Mouse (Mus musculus) lung, adult 2 months (tissue): ENCODE data around the gene Cdx2. TPM values are rescaled to one million over a fixed set of nuclear protein-coding genes. Genes with fewer than 3 reads are reported as not detected.

Experiments used
- DNase-seq: peaks from one replicate; pipeline ENCODE4 v3.0.0; 2022
- H3K4me1 ChIP-seq: fragments of 200-500 bp; 2 replicates; pipeline ENCODE4 v1.6.1; 2011; ENCODE audit warnings: low read length; ENCODE audit not compliant: control insufficient read depth, insufficient read depth
- H3K4me3 ChIP-seq: fragments of 200-500 bp; replicated peaks from 2 replicates; pipeline ENCODE3; 2011; ENCODE audit warnings: low read depth, mild to moderate bottlenecking, control low read depth, low read length; ENCODE audit errors: extremely low read depth
- CTCF ChIP-seq: fragments of 200-500 bp; IDR thresholded peaks from 2 replicates; pipeline ENCODE4 v1.5.1; 2011; ENCODE audit warnings: mild to moderate bottlenecking, low read length, control low read depth; ENCODE audit not compliant: insufficient read depth
- POLR2A ChIP-seq: fragments of 200-500 bp; IDR thresholded peaks from 2 replicates; pipeline ENCODE4 v1.6.1; 2011; ENCODE audit warnings: low read depth, mild to moderate bottlenecking, control low read depth, low read length, borderline replicate concordance; ENCODE audit errors: extremely low read depth
- WGBS: fragments of 180-500 bp; shearing (Covaris S2); methylation state at CpG from one replicate; pipeline ENCODE4 v1.1.7; 2018; 5-methylcytosine and 5-hydroxymethylcytosine counted together
- polyA plus RNA-seq: library from polyadenylated mRNA; depleted of rRNA; stranded (reverse); fragments of >200 nt; gene quantifications from 2 replicates; pipeline ENCODE4 v1.2.3, GENCODE M21; 2012

The Cdx2 gene
- polyA plus RNA-seq, 1 experiment: not detected

DNA sequence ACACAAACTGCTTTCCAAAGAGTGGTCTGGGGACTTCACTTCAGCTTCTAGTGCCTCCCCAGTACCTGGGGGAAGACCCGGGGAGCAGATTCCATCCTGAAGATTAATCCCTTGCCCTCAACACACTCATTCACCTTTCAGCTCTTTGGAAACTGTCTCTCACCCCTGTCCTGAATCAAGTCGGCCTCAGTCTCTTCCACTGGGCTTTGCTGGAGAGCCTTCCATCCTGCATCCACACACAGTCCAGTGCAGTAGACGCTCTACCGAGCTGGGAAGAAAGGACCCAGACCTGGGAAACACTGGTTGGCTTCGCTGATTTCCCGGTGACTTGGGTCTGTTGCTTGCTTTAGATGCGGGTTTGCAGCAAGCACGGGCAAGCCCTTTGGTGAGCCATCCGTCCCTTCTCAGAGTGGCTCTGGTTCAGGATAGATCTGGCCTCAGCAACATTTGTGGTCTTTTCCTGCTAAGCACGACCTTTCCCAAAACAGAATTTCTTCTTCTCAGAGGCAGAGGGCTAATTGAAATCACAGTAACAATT is 34.2 kb downstream of the Cdx2 start:
- DNase-seq: no peak
- WGBS: 5% methylated on average over 10 of the region's 10 CpGs
- Histone ChIP-seq H3K4me3 (no peak overlapping the region), H3K4me1 (no peaks in the 10 kb centered on the region)
- no peak for TF ChIP-seq POLR2A
- no peak for TF ChIP-seq CTCF

DNA sequence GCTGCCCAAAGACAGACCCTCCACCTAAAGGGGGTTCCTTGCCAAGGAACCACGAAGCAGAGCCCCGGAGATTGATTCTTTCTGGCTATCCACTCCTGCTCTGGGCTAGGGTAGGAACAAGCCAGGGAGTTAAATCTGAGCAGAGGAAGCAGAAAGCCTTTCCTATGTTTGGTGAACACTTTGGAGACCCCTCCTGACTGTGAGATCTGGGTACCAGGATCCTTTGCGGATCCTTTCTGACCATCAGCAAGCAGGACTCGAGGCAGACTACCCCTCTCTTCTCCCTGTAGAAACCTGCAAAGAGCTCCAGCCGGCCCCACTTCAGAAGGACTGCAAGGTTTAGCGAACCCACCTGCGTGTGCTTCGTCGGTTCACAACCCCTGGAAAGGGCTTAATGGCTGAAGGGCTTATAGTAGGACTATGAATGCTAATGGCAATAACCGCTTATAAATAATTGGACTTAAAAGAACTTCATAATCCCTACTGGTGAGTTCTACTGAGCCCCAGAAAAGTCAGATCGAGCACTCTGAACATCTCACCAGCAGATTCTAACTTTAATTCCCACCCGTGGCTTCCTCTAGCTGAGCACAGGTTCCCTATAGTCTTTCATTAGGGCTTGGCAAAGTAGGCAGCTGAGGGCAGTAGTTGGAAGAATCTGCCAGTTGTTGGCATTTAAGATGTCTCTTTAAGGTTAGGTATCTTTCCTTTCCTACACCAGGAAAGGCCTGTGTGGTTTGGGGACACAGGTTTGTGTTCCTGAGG is 34.8 kb downstream of the Cdx2 start:
- H3K4me3 ChIP-seq: no peak overlapping the region
- WGBS: 19% methylated on average over 12 of the region's 12 CpGs

DNA sequence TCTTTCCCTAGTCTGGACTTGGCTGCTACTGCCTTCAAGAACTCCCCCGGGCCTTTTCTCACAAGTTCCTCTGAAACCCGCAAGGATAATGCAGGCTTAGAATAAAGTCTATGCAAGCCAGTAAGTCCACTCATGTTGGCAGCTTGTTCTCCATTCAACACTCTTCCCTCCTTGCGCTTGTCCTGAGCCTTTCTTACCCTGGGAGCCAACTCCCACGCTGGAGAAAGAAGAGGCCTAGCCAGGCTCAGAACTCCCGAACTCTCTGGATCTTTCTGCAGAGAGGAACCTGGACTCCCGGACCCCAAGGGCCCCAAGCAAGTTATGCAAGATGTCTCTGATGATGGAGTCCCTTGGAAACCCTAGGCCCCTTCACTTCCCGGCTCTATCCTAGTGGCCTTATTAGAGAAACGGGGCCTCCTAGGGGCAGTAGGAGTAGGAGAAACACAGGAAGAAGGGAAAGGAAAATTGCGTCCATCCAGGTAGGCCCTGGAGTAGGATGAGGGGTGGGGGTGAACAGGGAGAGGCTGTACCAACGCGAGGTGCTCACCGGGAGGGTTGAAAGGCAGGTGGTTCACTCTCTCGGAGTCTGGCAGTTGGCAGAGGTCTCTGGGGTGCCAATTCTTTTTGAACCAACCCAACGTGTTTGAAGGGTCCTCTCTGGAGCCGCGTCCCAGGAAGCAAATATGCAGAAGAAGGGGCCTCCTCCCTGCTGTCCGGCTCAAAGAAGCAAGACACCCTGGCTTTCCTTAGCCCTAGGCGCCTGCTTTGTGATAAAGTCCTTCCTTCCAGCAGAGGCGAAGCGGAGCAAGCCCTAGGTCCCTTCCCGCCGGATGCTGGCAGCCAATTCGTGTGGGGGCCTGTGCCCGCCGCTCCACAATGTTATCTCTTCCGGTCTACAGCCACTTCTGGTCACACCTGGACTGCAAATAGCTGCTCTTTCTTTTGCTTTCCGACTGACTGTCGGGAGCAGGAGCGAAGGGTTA is 36.1 kb downstream of the Cdx2 start:
- TF ChIP-seq POLR2A: no peak
- TF ChIP-seq CTCF: no peak
- no peak for DNase-seq
- 5% methylated on average over 29 of the region's 29 CpGs for WGBS
- Histone ChIP-seq H3K4me3 (no peak overlapping the region), H3K4me1 (no peaks in the 10 kb centered on the region)

More for the DNA sequence above, 34.8 kb downstream of the Cdx2 start:
- H3K4me1 ChIP-seq: no peaks in the 10 kb centered on the region
- TF ChIP-seq POLR2A (no peak), CTCF (no peak)
- no peak for DNase-seq

DNA sequence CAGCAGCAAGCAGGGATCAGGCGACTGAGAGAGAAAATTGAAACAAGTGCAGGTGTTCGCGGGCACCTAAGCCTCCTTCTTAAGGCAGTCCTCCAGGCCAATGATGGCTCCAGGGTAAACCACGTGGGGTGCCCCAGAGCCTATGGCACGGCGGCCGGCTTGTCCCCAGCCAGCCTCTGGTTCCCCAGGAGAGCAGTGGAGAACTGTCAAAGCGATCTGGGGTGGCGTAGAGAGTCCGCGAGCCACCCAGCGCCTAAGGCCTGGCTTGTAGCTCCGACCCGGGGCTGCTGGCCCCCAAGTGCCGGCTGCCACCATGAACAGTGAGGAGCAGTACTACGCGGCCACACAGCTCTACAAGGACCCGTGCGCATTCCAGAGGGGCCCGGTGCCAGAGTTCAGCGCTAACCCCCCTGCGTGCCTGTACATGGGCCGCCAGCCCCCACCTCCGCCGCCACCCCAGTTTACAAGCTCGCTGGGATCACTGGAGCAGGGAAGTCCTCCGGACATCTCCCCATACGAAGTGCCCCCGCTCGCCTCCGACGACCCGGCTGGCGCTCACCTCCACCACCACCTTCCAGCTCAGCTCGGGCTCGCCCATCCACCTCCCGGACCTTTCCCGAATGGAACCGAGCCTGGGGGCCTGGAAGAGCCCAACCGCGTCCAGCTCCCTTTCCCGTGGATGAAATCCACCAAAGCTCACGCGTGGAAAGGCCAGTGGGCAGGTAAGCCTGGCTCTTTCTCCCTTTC is 37.0 kb downstream of the Cdx2 start, which contains the start of gene Pdx1:
Gene Pdx1 (plus strand): TSS at position 34 of the 747 bp plus-strand sequence.
- no peak for DNase-seq
- WGBS: 2% methylated on average over 44 of the region's 44 CpGs
- H3K4me3 ChIP-seq: no peak within 1 kb of the TSS
- no peak for TF ChIP-seq CTCF
- TF ChIP-seq POLR2A: no peak
- H3K4me1 ChIP-seq: no peaks in the 10 kb centered on the region

DNA sequence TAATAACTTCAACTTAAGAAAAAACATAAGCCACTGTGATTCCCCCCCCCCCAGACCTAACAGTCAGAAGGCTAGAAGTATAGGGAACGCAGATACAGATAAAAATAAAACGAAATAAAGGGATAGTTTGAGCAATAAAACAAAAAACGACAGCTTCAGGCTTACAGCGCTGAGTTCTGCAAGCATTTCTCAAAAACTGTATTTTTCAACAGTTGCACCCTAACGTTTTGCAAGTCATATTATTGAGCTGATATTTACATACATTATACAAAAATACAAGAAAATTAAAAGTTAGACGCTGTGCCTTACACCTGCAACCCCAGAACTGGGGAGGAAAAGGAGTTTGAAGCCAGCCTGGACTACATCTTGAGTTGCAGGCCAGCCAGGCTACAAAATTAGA is 37.7 kb downstream of the Cdx2 start:
- WGBS: 7% methylated on average over 6 of the region's 6 CpGs
- DNase-seq: no peak
- Histone ChIP-seq H3K4me3 (no peak overlapping the region), H3K4me1 (no peaks in the 10 kb centered on the region)
- TF ChIP-seq POLR2A (no peak), CTCF (no peak)

DNA sequence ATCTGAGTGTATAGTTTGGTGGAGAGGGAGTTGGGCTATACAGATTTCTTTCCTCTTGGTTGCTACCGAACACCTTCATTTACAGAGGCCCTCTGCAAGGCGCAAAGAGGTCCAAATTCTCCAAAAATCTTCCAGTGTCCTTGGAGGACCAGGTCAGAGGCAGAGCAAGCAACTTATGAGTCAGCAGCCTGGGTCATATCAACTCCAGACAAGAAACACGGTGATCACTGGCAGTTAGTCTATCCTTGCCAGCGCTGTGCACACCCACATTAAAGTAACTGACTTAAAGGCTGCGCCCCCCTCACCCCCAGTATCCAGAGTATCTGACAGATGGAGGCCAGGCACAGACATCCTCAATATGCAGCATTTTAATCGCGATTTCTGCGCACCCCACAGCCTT is 38.3 kb downstream of the Cdx2 start:
- whole genome bisulfite sequencing: 7% methylated on average over 8 of the region's 8 CpGs
- H3K4me1 ChIP-seq: no peaks in the 10 kb centered on the region
- no peak overlapping the region for H3K4me3 ChIP-seq
- no peak for TF ChIP-seq CTCF
- no peak for TF ChIP-seq POLR2A
- no peak for DNase-seq

DNA sequence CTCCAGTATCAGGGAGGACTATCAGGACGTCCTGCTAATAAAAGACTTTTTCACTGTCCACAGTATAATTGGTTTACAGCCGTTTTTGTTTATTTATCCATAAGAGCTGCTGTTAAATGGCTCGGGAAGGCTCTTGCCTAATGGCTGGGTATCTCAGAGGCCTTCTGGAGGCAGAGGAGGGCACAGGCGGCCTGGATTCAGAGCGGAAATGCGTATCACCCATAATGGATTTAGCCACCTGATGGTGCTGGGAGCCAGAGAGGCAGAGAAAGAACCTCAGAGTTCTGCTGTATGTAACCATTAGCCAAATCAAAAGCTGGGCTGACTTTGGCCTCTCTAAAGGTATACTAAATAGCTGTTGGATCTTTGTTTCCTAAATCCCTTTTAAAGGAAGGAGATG is 39.6 kb downstream of the Cdx2 start:
- TF ChIP-seq POLR2A (no peak), CTCF (no peak)
- 19% methylated on average over 6 of the region's 6 CpGs for WGBS
- no peak for DNase-seq

DNA sequence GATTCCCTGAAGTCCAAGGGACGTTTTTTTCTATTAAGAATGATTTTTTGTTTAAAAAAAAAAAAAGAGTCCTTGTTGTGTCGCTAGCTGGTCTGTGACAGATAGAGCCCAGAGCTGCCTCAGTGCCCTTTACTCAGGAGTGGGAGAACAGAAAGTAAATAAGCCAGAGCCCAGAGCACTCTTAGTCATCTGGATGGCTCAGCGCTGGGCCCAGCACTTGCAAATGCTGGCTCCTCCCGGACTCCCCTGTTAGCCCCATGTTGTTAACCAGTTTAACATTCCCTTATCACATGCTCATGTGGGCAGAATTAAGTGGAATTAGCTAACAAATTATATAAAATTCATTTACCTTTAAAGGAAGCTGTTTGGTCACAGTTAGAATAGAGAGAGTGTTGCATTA is 43.1 kb downstream of the Cdx2 start:
- TF ChIP-seq POLR2A (no peak), CTCF (no peak)
- Histone ChIP-seq H3K4me1 (no peaks in the 10 kb centered on the region), H3K4me3 (no peak overlapping the region)
- DNase-seq: no peak
- WGBS: 26% methylated on average over 4 of the region's 4 CpGs

More for the DNA sequence above, 39.6 kb downstream of the Cdx2 start:
- H3K4me1 ChIP-seq: no peaks in the 10 kb centered on the region
- H3K4me3 ChIP-seq: no peak overlapping the region
